Mouse (Mus musculus): ENCODE results near the gene Itih4. TPM values are rescaled to one million over a fixed set of nuclear protein-coding genes. Genes with fewer than 3 reads are reported as not detected.

Itih4 gene
- polyA plus RNA-seq, 1 experiment from 2014 or later = not detected

DNA sequence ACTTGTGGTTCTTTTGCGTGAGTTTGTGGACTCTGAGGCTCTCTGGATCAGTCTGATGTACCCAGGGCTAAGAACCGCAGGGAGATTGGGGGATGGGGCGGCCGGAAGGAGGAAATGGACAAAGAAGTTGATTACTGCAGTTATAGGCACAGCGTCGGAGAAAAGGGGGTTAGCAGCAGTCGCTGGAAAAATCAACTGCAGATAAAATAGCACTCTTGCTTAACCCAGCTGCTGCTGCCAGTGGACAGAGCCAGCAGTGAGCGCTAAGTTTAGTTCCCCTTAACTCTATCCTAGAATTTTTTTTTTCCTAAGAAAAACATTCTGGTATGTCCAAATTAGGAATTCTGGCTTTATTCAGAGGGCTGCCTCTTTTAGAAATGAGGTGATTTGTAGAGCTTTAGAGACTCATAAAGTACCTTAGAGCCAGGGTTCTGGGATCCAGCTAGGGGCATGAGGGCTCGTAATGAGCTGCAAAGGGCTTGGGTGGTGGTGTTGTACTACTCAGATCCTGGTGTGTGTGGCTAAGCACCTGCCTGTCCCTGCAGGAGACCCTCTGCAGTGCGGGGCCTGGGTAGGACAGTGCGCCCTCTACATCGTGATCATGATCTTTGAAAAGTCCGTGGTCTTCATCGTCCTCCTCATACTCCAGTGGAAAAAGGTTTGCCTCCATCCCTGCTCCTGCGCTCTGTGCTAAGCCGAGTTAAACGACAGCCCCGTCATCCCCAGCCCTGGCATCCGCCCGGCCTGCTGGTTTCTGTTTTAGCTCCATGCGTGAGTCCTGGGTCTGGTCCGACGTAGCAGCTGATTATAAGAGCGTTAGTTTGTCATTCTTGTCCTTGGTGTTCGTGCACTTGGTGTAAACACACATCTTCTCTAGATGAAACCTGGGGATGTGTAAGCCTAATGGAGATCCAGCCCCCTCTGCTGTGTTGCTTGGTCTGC lies 15.8 kb upstream of the Itih4 start:
- Histone ChIP-seq H3K27ac (ENCODE audit: low read depth) (peak overlapping the region; percentile 90), H3K4me2 (no peak overlapping the region), H3K27me3 (ENCODE audit: insufficient read depth, low read length) (no peaks in the 10 kb centered on the region), H3K9me3 (ENCODE audit: low read depth, low read length) (no peaks in the 10 kb centered on the region), H3K9ac (0 out of 2 replicates have a peak overlapping the region, but pooled peaks have one; percentile 13), H3K4me3 (ENCODE audit: low read depth, low read length) (no peak overlapping the region), H3K36me3 (ENCODE audit: insufficient read depth) (peaks cover 54% of the 10 kb centered on the region), H3K4me1 (ENCODE audit: insufficient read depth) (peaks cover 24% of the 10 kb centered on the region)
- 60% methylated on average over 25 of the region's 25 CpGs for WGBS
- DNase-seq (peak; percentile 80), ATAC-seq (ENCODE audit: insufficient read depth) (peak; percentile 25)
- no peak for TF ChIP-seq CTCF (IDR thresholded peaks at IDR 0.05; ENCODE audit: low read depth)

DNA sequence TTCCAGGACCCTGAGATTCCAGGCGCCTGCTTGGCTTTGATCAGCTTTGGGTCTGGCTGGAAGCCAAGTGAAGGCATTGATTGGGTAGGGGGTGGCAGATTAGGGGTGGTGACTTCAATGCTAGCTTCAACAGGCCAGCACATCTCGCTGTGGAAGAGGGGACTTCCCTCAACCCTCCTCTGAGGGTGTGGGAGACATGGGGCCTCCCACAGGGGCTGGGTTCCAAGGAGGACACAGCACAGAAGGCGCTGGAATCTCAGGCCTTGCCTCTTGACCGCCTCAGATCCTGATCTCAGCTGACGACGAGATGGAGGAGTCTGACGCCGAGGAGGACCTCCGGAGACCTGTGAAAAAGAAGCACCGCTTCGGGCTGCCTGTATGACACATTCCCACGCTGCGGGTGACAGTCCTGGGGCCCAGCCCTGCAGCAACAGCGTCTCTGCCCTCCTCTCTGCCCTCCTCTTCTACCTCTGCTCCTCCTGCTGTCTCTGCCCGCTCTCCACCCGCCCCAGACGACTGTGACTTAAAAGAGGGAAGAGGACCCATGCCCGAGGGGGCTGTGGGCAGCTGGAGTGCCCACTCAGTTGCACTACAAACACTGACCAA lies 12.1 kb upstream of the Itih4 start:
- Histone ChIP-seq H3K36me3 (ENCODE audit: insufficient read depth) (peaks cover 48% of the 10 kb centered on the region), H3K4me1 (ENCODE audit: insufficient read depth) (peaks cover 24% of the 10 kb centered on the region), H3K4me3 (ENCODE audit: low read depth, low read length) (no peak overlapping the region), H3K27me3 (ENCODE audit: insufficient read depth, low read length) (no peaks in the 10 kb centered on the region), H3K27ac (ENCODE audit: low read depth) (peak overlapping the region; percentile 14; the same call in 1 of the 2 replicates), H3K9ac (no peak overlapping the region), H3K9me3 (ENCODE audit: low read depth, low read length) (no peaks in the 10 kb centered on the region), H3K4me2 (peak overlapping the region; percentile 18; the same call in 1 of the 2 replicates)
- DNase-seq (peak; percentile 76), ATAC-seq (ENCODE audit: insufficient read depth) (peak; percentile 51)
- WGBS = 55% methylated on average over 18 of the region's 18 CpGs
- no peak for TF ChIP-seq CTCF (IDR thresholded peaks at IDR 0.05; ENCODE audit: low read depth)

DNA sequence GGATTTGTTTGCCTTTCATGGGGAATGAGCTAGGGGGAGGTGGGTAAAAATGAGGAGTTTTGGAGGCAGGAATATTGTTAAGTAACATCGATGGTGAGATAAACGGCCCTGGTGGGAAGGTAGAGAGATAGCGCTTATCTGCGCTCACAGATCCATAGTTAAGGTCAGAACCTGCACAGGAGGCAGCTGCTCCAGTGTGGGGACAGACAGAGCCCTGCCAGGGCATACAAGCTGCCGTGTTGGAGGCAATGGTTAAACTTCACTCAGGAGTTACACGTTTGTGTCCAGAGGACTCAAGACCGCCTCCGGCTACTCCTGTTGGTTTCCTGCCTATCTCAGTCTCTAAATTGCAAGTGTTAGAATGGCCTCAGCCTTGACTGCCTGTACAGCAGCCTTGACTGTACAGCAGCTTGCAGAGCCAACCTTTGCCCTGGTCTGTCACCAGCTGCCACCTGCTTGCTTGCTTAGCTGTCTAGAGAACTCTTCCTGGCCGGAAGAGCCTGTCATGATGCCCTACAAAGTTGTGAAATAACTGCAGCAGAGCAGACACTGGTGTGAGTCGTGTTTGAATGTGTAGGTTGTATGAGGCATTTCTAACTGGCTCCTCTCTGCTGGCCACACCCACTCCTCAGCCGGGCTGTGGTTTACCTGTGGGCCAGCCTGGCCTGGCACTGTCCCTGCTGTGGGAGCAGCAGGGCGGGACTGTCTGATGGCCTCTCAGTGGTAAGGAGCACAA lies 11.0 kb upstream of the Itih4 start:
- H3K27me3 ChIP-seq (ENCODE audit: insufficient read depth, low read length) = no peaks in the 10 kb centered on the region
- TF ChIP-seq CTCF (IDR thresholded peaks at IDR 0.05; ENCODE audit: low read depth) = no peak
- H3K4me3 ChIP-seq (ENCODE audit: low read depth, low read length) = no peak overlapping the region
- H3K36me3 ChIP-seq (ENCODE audit: insufficient read depth) = peaks cover 48% of the 10 kb centered on the region
- peaks cover 19% of the 10 kb centered on the region; the same call in 1 of the 2 replicates for H3K4me1 ChIP-seq (ENCODE audit: insufficient read depth)
- no peak for ATAC-seq (ENCODE audit: insufficient read depth)
- H3K9me3 ChIP-seq (ENCODE audit: low read depth, low read length) = no peaks in the 10 kb centered on the region
- H3K27ac ChIP-seq (ENCODE audit: low read depth) = no peak overlapping the region
- no peak overlapping the region for H3K4me2 ChIP-seq
- H3K9ac ChIP-seq = no peak overlapping the region
- no peak for DNase-seq
- WGBS = 72% methylated on average over 12 of the region's 12 CpGs

DNA sequence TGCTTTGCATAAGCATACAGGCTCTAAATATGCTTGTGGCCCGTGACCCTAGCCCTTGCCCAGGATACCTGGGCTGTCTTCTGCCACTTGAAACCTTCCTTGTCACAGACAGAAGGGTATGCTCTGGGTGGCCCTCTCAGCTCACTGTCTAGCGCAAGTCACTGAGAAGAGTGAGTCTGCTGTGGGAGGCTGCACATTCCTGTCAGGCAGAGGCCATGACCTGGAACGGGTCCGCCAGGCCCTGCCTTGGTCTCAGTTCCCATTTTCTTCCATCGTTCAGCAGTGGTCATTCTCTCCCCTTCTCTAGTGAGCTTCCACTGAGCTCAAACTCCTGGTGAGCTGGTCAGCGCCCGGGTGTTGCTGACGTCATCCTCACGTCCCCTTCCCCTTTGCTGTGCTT lies 10.3 kb upstream of the Itih4 start:
- Histone ChIP-seq H3K4me3 (ENCODE audit: low read depth, low read length) (no peak overlapping the region), H3K4me1 (ENCODE audit: insufficient read depth) (peaks cover 13% of the 10 kb centered on the region; the same call in 1 of the 2 replicates), H3K27ac (ENCODE audit: low read depth) (no peak overlapping the region), H3K9ac (no peak overlapping the region), H3K27me3 (ENCODE audit: insufficient read depth, low read length) (no peaks in the 10 kb centered on the region), H3K4me2 (no peak overlapping the region), H3K9me3 (ENCODE audit: low read depth, low read length) (no peaks in the 10 kb centered on the region), H3K36me3 (ENCODE audit: insufficient read depth) (peaks cover 44% of the 10 kb centered on the region)
- ATAC-seq (ENCODE audit: insufficient read depth) (no peak), DNase-seq (peak; percentile 42)
- no peak for TF ChIP-seq CTCF (IDR thresholded peaks at IDR 0.05; ENCODE audit: low read depth)
- WGBS = 64% methylated on average over 9 of the region's 9 CpGs

DNA sequence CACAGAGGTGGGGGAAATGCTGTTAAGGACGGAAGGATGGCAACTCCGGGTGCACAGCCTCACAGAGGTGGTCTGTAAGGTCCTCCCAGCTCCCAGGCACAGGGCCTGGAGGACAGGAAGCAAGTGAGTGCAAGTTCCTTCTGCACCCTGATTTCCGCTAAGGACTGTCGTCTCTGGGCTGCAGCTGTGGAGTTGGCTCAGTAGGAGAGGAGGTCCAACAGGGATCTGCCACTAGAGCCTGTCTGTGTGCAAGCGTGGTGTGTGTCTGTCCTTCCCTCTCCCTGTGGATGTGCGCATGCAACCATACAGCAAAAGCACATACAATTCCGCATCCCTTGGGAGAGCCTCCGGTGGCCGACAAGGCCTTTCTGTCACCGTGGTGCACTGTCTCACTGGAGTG lies 9.8 kb upstream of the Itih4 start:
- H3K27me3 ChIP-seq (ENCODE audit: insufficient read depth, low read length) = no peaks in the 10 kb centered on the region
- H3K9ac ChIP-seq = no peak overlapping the region
- DNase-seq = no peak
- peaks cover 13% of the 10 kb centered on the region; the same call in 1 of the 2 replicates for H3K4me1 ChIP-seq (ENCODE audit: insufficient read depth)
- H3K36me3 ChIP-seq (ENCODE audit: insufficient read depth) = peaks cover 39% of the 10 kb centered on the region
- H3K4me2 ChIP-seq = no peak overlapping the region
- 79% methylated on average over 10 of the region's 10 CpGs for WGBS
- H3K27ac ChIP-seq (ENCODE audit: low read depth) = 0 out of 2 replicates have a peak overlapping the region, but pooled peaks have one; percentile 4
- no peak overlapping the region for H3K4me3 ChIP-seq (ENCODE audit: low read depth, low read length)
- TF ChIP-seq CTCF (IDR thresholded peaks at IDR 0.05; ENCODE audit: low read depth) = no peak
- H3K9me3 ChIP-seq (ENCODE audit: low read depth, low read length) = no peaks in the 10 kb centered on the region
- ATAC-seq (ENCODE audit: insufficient read depth) = no peak

DNA sequence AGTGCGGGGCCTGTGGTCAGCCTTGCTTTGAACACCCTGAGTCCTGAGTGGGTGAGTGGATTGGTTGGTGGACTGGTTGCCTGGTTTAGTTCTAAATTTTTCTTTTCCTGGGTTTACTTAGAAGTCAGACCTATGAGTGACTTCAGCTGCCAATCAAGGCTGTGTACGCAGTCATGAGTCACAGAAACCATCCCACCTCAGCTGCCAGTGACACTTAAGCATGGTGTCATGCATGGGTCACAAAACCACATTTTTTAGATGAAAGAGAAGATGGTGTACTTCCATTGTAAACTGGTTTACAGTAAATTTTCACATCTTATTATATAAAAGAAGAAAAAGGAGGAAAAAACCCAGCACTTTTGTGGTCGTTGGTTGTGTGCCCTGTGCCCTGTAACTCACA lies 8.4 kb upstream of the Itih4 start:
- Histone ChIP-seq H3K36me3 (ENCODE audit: insufficient read depth) (peaks cover 32% of the 10 kb centered on the region), H3K4me3 (ENCODE audit: low read depth, low read length) (no peak overlapping the region), H3K27ac (ENCODE audit: low read depth) (no peak overlapping the region), H3K4me1 (ENCODE audit: insufficient read depth) (peaks cover 13% of the 10 kb centered on the region; the same call in 1 of the 2 replicates), H3K9ac (no peak overlapping the region), H3K27me3 (ENCODE audit: insufficient read depth, low read length) (no peaks in the 10 kb centered on the region), H3K9me3 (ENCODE audit: low read depth, low read length) (no peaks in the 10 kb centered on the region), H3K4me2 (no peak overlapping the region)
- DNase-seq = no peak
- no peak for ATAC-seq (ENCODE audit: insufficient read depth)
- no peak for TF ChIP-seq CTCF (IDR thresholded peaks at IDR 0.05; ENCODE audit: low read depth)
- 92% methylated on average over 3 of the region's 3 CpGs for WGBS

All from lung, embryonic 14.5 days (tissue).